Mouse (Mus musculus): ENCODE measurements around the gene Mcoln3. TPM values are rescaled to one million over a fixed set of nuclear protein-coding genes. Genes with fewer than 3 reads are reported as not detected.

Gene Mcoln3
- polyA plus RNA-seq, 1 experiment from 2014 or later: 0.18 TPM

DNA sequence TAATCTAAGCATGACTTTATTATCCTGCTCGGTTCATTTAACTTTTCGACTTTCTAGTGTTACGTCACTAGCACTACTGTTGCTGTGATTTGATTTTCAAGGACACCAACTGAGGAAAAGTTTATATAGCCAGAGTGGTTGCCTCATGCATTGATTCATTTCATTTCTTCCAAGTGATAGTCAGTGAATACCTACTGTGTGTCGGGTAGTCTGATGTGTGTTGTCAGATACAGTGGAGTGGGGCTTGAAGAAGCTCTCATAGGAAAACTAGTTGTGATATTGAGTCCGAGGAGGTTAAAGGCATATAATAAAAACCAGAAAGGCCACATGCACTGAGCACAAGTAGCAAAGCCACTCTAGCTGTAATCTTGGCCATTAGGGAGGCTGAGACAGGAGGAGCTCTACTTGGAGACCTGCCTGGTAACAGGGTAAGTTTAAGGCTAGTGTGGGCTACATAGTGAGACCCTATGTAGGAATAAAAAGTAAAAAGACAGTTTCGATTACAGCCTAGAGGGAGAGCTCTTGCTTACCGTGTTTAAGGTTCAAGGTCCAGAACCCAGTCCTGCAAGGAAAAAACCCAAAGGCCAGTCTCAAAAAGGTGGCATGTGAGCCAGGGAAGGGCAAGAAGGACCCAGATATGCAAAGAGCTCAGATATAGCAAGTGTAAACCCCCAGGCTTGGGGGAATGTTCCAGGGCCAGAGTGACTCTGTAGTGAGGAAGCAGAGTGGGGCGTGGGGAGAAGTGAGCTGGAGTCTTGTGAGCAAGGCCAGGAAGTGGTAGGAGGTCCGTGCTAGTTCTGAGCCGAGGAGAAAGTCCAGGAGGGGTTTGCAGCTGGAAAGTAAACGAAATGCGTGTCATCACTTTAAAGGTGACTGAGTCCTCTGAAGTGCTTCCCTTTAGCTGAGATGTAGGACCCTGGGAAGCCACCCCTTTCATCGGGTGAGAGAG is 38.7 kb downstream of the Mcoln3 start:
- no peaks in the 10 kb centered on the region for H3K36me3 ChIP-seq (ENCODE audit: control insufficient read depth, insufficient read depth)
- no peak overlapping the region for H3K4me2 ChIP-seq (ENCODE audit: low read length)
- no peak overlapping the region for H3K9ac ChIP-seq (replicated peaks; ENCODE audit: low read depth, low read length)
- 85% methylated on average over 13 of the region's 13 CpGs for WGBS
- H3K27ac ChIP-seq (ENCODE audit: low read length): no peak overlapping the region
- H3K4me1 ChIP-seq (replicated peaks; ENCODE audit: control insufficient read depth, insufficient read depth, low read length): no peaks in the 10 kb centered on the region
- ATAC-seq: no peak
- no peak overlapping the region for H3K4me3 ChIP-seq (replicated peaks; ENCODE audit: low read length)
- no peaks in the 10 kb centered on the region for H3K9me3 ChIP-seq (ENCODE audit: control insufficient read depth, low read length)
- H3K27me3 ChIP-seq (replicated peaks; ENCODE audit: control insufficient read depth, insufficient read depth, low read length): 0 out of 2 replicates have a peak, but pooled peaks cover 3% of the 10 kb centered on the region

DNA sequence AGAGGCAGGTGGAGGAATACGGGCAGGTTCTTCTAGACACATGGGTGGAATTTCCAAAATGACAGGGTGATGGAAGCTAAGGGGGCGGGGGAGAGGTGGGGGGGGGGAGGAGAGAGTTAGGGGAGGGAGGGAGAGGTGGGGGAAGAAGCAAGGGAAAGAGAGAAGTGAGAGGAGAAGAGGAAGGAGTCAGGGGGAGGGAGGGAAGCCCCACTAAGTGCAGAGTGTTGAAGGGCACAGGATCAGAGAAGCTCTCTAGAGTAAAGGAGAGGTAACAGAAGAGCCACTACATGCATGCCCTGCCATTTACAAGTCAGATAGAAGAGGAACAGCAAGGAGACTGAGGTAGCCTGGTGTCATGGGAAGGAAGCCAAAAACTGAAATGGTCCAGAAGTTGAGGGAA is 39.6 kb downstream of the Mcoln3 start:
- WGBS: 93% methylated on average over 2 of the region's 2 CpGs
- Histone ChIP-seq H3K36me3 (ENCODE audit: control insufficient read depth, insufficient read depth) (no peaks in the 10 kb centered on the region), H3K9ac (replicated peaks; ENCODE audit: low read depth, low read length) (no peak overlapping the region), H3K4me2 (ENCODE audit: low read length) (no peak overlapping the region), H3K4me3 (replicated peaks; ENCODE audit: low read length) (no peak overlapping the region), H3K27me3 (replicated peaks; ENCODE audit: control insufficient read depth, insufficient read depth, low read length) (no peaks in the 10 kb centered on the region), H3K9me3 (ENCODE audit: control insufficient read depth, low read length) (no peaks in the 10 kb centered on the region), H3K27ac (ENCODE audit: low read length) (no peak overlapping the region), H3K4me1 (replicated peaks; ENCODE audit: control insufficient read depth, insufficient read depth, low read length) (no peaks in the 10 kb centered on the region)
- ATAC-seq: no peak

DNA sequence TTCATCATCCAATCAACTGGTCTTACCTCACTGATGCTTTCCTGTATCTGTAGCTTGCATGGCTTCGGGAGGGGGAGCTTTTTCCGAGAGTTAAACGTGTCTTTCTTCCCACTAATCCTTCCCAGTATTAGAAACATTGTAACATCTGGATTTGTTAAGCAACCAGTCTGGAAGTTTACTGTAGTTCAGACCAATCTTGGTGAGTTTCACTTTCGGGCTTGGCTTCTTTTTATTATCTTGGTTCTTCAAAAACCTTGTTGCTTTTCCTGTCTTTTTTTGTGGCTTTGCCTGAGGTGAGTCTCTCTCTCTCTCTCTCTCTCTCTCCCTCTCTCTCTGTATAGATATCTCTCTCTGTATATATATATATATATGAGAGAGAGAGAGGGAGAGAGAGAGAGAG is 40.8 kb downstream of the Mcoln3 start:
- H3K4me3 ChIP-seq (replicated peaks; ENCODE audit: low read length): no peak overlapping the region
- no peak overlapping the region for H3K27ac ChIP-seq (ENCODE audit: low read length)
- ATAC-seq: no peak
- H3K4me2 ChIP-seq (ENCODE audit: low read length): no peak overlapping the region
- no peaks in the 10 kb centered on the region for H3K36me3 ChIP-seq (ENCODE audit: control insufficient read depth, insufficient read depth)
- H3K9ac ChIP-seq (replicated peaks; ENCODE audit: low read depth, low read length): no peak overlapping the region
- H3K9me3 ChIP-seq (ENCODE audit: control insufficient read depth, low read length): no peaks in the 10 kb centered on the region
- no peaks in the 10 kb centered on the region for H3K4me1 ChIP-seq (replicated peaks; ENCODE audit: control insufficient read depth, insufficient read depth, low read length)
- 83% methylated on average over 4 of the region's 4 CpGs for whole genome bisulfite sequencing
- H3K27me3 ChIP-seq (replicated peaks; ENCODE audit: control insufficient read depth, insufficient read depth, low read length): no peaks in the 10 kb centered on the region

DNA sequence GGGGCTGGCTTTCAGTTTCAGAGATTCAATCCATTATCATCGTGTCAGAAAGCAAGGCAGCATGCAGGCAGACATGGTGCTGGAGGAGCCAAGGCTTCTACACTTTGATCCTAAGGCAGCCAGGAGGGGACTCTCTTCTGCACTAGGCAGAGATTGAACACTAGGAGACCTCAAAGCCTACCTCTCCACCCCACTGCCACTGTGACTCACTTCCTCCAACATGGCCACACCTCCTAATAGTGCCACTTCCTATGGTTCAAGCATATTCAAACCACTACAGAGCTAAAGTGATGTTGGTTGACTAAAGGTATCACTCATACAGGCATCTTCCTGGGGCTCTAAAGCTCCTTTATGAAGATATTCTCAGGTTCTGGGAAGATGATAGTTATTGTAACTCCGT is 42.1 kb downstream of the Mcoln3 start:
- Histone ChIP-seq H3K27ac (ENCODE audit: low read length) (no peak overlapping the region), H3K9me3 (ENCODE audit: control insufficient read depth, low read length) (no peaks in the 10 kb centered on the region), H3K4me2 (ENCODE audit: low read length) (no peak overlapping the region), H3K9ac (replicated peaks; ENCODE audit: low read depth, low read length) (no peak overlapping the region), H3K36me3 (ENCODE audit: control insufficient read depth, insufficient read depth) (no peaks in the 10 kb centered on the region), H3K4me1 (replicated peaks; ENCODE audit: control insufficient read depth, insufficient read depth, low read length) (no peaks in the 10 kb centered on the region), H3K4me3 (replicated peaks; ENCODE audit: low read length) (no peak overlapping the region), H3K27me3 (replicated peaks; ENCODE audit: control insufficient read depth, insufficient read depth, low read length) (no peaks in the 10 kb centered on the region)
- ATAC-seq: no peak
- WGBS: 84% methylated on average over 2 of the region's 2 CpGs

DNA sequence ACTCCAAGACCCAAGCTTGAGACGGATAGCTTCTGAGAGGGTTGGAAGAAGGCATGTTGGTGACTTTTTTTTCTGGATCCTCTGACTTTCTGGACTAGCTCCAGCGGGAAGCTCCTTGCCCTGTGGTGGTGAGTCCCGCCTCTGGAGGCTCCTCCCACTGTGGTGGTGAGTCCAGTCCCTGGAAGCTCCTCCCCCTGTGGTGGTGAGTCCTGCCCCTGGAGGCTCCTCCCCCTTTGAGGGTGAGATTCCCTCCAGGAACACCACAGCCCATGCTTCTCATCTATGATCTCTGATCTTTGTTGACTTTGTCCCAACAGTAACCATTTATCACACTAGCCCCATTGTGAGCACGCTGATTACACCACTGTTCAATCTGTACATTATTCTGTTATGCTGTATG is 44.9 kb downstream of the Mcoln3 start:
- Histone ChIP-seq H3K4me1 (replicated peaks; ENCODE audit: control insufficient read depth, insufficient read depth, low read length) (no peaks in the 10 kb centered on the region), H3K27me3 (replicated peaks; ENCODE audit: control insufficient read depth, insufficient read depth, low read length) (no peaks in the 10 kb centered on the region), H3K4me3 (replicated peaks; ENCODE audit: low read length) (no peak overlapping the region), H3K9me3 (ENCODE audit: control insufficient read depth, low read length) (no peaks in the 10 kb centered on the region), H3K27ac (ENCODE audit: low read length) (no peak overlapping the region), H3K4me2 (ENCODE audit: low read length) (no peak overlapping the region), H3K36me3 (ENCODE audit: control insufficient read depth, insufficient read depth) (no peaks in the 10 kb centered on the region), H3K9ac (replicated peaks; ENCODE audit: low read depth, low read length) (no peak overlapping the region)
- 78% methylated on average over 4 of the region's 4 CpGs for WGBS
- no peak for ATAC-seq

DNA sequence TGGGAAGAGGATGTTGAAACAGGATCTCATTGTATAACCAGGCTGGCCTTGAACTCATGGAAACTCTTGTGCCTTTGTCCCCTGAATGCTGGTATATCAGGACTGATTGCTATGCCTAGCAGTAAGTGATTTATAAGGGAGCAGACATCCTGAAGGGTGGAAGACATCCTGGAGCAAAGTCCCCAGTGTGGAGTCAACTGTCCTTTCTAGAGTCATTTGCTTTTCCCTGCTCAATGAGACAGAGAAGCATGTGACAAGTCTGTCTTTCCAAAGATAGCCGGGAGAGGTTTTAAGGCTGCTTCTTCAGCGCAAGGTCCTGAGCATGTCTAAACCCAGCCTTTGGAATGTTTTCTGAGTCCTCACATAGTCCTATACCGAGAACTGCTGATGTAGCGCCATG is 52.1 kb downstream of the Mcoln3 start:
- ATAC-seq: no peak
- H3K9ac ChIP-seq (replicated peaks; ENCODE audit: low read depth, low read length): no peak overlapping the region
- no peaks in the 10 kb centered on the region for H3K27me3 ChIP-seq (replicated peaks; ENCODE audit: control insufficient read depth, insufficient read depth, low read length)
- H3K4me3 ChIP-seq (replicated peaks; ENCODE audit: low read length): no peak overlapping the region
- H3K27ac ChIP-seq (ENCODE audit: low read length): no peak overlapping the region
- no peaks in the 10 kb centered on the region for H3K36me3 ChIP-seq (ENCODE audit: control insufficient read depth, insufficient read depth)
- no peaks in the 10 kb centered on the region for H3K4me1 ChIP-seq (replicated peaks; ENCODE audit: control insufficient read depth, insufficient read depth, low read length)
- 85% methylated on average over 4 of the region's 4 CpGs for WGBS
- H3K4me2 ChIP-seq (ENCODE audit: low read length): no peak overlapping the region
- H3K9me3 ChIP-seq (ENCODE audit: control insufficient read depth, low read length): peaks cover 4% of the 10 kb centered on the region; the same call in 1 of the 2 replicates

DNA sequence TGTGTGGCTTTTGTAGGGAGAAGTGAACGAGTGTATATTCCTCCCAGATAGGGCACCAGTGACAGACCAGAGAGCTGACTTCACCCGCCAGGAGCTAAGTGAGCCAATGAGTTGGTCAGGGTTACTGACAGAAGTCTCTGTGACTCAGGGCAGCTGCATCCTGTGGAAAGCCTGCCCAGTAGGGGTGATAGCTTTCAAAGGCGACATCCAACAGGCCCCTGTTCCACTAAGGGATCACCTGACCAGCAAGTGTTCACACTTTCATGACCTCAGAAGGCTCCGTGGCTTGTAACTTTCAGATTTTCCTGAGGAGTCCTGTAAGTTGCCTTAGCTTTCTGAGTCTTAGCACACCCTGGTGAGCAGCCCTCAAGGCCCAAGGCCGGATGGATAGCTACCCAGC is 55.8 kb downstream of the Mcoln3 start:
- no peak overlapping the region for H3K9ac ChIP-seq (replicated peaks; ENCODE audit: low read depth, low read length)
- peaks cover under 1% of the 10 kb centered on the region; the same call in 1 of the 2 replicates for H3K4me1 ChIP-seq (replicated peaks; ENCODE audit: control insufficient read depth, insufficient read depth, low read length)
- no peak overlapping the region for H3K4me2 ChIP-seq (ENCODE audit: low read length)
- no peaks in the 10 kb centered on the region for H3K36me3 ChIP-seq (ENCODE audit: control insufficient read depth, insufficient read depth)
- 71% methylated on average over 5 of the region's 5 CpGs for WGBS
- no peaks in the 10 kb centered on the region for H3K27me3 ChIP-seq (replicated peaks; ENCODE audit: control insufficient read depth, insufficient read depth, low read length)
- peaks cover 4% of the 10 kb centered on the region; the same call in 1 of the 2 replicates for H3K9me3 ChIP-seq (ENCODE audit: control insufficient read depth, low read length)
- H3K4me3 ChIP-seq (replicated peaks; ENCODE audit: low read length): no peak overlapping the region
- no peak for ATAC-seq
- H3K27ac ChIP-seq (ENCODE audit: low read length): no peak overlapping the region

DNA sequence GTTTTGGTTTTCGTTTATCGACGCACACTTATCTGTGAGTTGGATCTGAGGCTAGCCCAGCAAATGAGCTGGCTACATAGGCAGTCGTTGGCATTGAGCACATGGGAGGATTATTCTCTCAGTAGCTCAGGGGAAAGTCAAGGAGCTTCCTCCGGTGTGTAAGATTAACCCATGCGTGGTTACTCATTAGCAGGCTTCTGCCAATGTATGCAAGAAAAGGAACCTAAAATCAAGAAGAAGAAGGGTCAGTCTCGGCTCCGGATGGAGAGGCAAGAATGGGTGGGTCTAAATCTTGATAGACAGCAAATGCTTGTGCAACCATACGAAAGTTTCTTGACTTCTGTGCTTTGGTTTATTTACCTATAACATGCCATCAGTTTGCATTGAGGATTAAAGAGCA is 57.0 kb downstream of the Mcoln3 start:
- H3K27me3 ChIP-seq (replicated peaks; ENCODE audit: control insufficient read depth, insufficient read depth, low read length): no peaks in the 10 kb centered on the region
- H3K36me3 ChIP-seq (ENCODE audit: control insufficient read depth, insufficient read depth): no peaks in the 10 kb centered on the region
- no peak overlapping the region for H3K4me3 ChIP-seq (replicated peaks; ENCODE audit: low read length)
- 90% methylated on average over 9 of the region's 9 CpGs for WGBS
- peaks cover 4% of the 10 kb centered on the region; the same call in 1 of the 2 replicates for H3K4me1 ChIP-seq (replicated peaks; ENCODE audit: control insufficient read depth, insufficient read depth, low read length)
- H3K9ac ChIP-seq (replicated peaks; ENCODE audit: low read depth, low read length): no peak overlapping the region
- H3K4me2 ChIP-seq (ENCODE audit: low read length): no peak overlapping the region
- no peak for ATAC-seq
- peaks cover 4% of the 10 kb centered on the region; the same call in 1 of the 2 replicates for H3K9me3 ChIP-seq (ENCODE audit: control insufficient read depth, low read length)
- H3K27ac ChIP-seq (ENCODE audit: low read length): no peak overlapping the region

DNA sequence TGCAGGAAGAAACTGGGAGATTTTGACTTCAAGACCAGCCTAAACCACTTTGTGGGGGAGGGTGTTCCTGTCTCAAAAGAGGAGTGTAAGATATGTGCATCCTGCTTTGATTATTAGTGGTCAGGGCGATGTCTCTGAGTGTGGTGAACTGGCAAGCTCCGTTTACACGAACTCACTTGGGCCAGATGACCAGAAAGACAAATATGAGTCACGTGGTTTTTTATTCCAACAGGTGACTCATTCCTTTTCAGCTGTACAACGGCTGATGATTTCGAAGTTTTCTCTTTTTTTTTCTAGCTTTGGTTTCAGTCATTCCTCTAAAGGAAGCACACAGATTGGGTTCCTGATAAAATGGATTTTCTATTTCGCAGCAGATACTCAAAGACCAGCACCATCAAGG is 60.0 kb downstream of the Mcoln3 start:
- Histone ChIP-seq H3K9ac (replicated peaks; ENCODE audit: low read depth, low read length) (no peak overlapping the region), H3K27me3 (replicated peaks; ENCODE audit: control insufficient read depth, insufficient read depth, low read length) (no peaks in the 10 kb centered on the region; the same call in 1 of the 2 replicates), H3K4me1 (replicated peaks; ENCODE audit: control insufficient read depth, insufficient read depth, low read length) (peaks cover 4% of the 10 kb centered on the region; the same call in 1 of the 2 replicates), H3K4me3 (replicated peaks; ENCODE audit: low read length) (no peak overlapping the region), H3K9me3 (ENCODE audit: control insufficient read depth, low read length) (no peaks in the 10 kb centered on the region), H3K27ac (ENCODE audit: low read length) (no peak overlapping the region), H3K36me3 (ENCODE audit: control insufficient read depth, insufficient read depth) (no peaks in the 10 kb centered on the region), H3K4me2 (ENCODE audit: low read length) (no peak overlapping the region)
- WGBS: 86% methylated on average over 7 of the region's 7 CpGs
- ATAC-seq: no peak

Data from forebrain, embryonic 16.5 days (tissue).